Mouse (Mus musculus) forebrain, embryonic 16.5 days (tissue): ENCODE measurements at regions not wholly inside any gene's neighbourhood (a gene's known extent, or its start where the extent isn't known, plus 50 kb on each side); places are given as distances from the start of the nearest gene placed in this dataset.

Experiments used
- ATAC-seq: fragments of 200-750 bp; cut with Nextera tagmentation; 2 replicates; pipeline ENCODE4 v1.8.0; 2017; ENCODE audit warnings: mild to moderate bottlenecking, moderate library complexity
- H3K27ac ChIP-seq: fragments of 300-500 bp; sonication (generic); 2 replicates; pipeline ENCODE4 v1.5.1; 2014; ENCODE audit warnings: low read length, control low read depth
- H3K27me3 ChIP-seq: fragments of 300-500 bp; sonication (generic); replicated peaks from 2 replicates; pipeline ENCODE4 v1.6.1; 2014; ENCODE audit warnings: low read length; ENCODE audit not compliant: control insufficient read depth, insufficient read depth
- H3K36me3 ChIP-seq: fragments of 300-500 bp; sonication (generic); 2 replicates; pipeline ENCODE4 v1.6.1; 2014; ENCODE audit not compliant: control insufficient read depth, insufficient read depth
- H3K4me1 ChIP-seq: fragments of 300-500 bp; sonication (generic); replicated peaks from 2 replicates; pipeline ENCODE4 v1.6.1; 2014; ENCODE audit warnings: low read length; ENCODE audit not compliant: control insufficient read depth, insufficient read depth
- H3K4me2 ChIP-seq: fragments of 300-500 bp; sonication (generic); 2 replicates; pipeline ENCODE4 v1.6.1; 2014; ENCODE audit warnings: mild to moderate bottlenecking, low read length, control low read depth
- H3K4me3 ChIP-seq: fragments of 300-500 bp; sonication (generic); replicated peaks from 2 replicates; pipeline ENCODE4 v1.5.1; 2014; ENCODE audit warnings: mild to moderate bottlenecking, low read length, control low read depth
- H3K9ac ChIP-seq: fragments of 300-500 bp; sonication (generic); replicated peaks from 2 replicates; pipeline ENCODE4 v1.6.1; 2014; ENCODE audit warnings: low read depth, low read length, control low read depth
- H3K9me3 ChIP-seq: fragments of 300-500 bp; sonication (generic); 2 replicates; pipeline ENCODE4 v1.6.1; 2016; ENCODE audit warnings: low read length; ENCODE audit not compliant: control insufficient read depth
- whole genome bisulfite sequencing: fragments of 180-500 bp; shearing (Covaris S2); extraction: QIAGEN DNeasy Blood & Tissue Kit; methylation state at CpG from one replicate; pipeline ENCODE4 v1.1.7; 2014; 5-methylcytosine and 5-hydroxymethylcytosine counted together

- H3K4me3 ChIP-seq: no peak overlapping the region
- no peaks in the 10 kb centered on the region for H3K9me3 ChIP-seq
- H3K4me2 ChIP-seq: no peak overlapping the region
- no peak overlapping the region for H3K27ac ChIP-seq
- no peaks in the 10 kb centered on the region for H3K4me1 ChIP-seq
- no peak for ATAC-seq
- no peaks in the 10 kb centered on the region for H3K27me3 ChIP-seq
- no peak overlapping the region for H3K9ac ChIP-seq
- no peaks in the 10 kb centered on the region for H3K36me3 ChIP-seq
- 86% methylated on average over 11 of the region's 11 CpGs for WGBS
Observed at GRCm38 (mm10) chr2:173442056-173442455, 80.3 kb upstream of the 1700021F07Rik start.

DNA sequence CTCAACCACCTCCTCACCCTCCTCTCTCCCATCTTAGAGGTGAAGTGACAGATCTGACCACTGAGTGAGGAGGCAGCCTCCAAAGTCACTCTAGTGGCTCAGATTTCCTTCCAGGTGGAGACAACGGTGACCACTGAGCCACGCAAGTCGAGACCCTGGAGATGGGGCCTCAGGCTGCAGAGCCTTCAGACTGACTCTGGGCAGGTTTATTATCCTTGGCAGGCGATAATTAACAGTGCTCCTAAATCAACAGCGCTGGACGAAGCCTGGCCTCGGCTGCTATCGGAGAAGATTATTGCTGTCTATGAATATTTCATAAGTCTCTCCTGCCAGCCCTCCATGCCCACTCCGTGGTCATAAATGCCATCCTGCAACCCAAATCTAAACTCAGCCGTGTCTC, 79.1 kb upstream of the 1700021F07Rik start:
- Histone ChIP-seq H3K9ac (no peak overlapping the region), H3K4me3 (no peak overlapping the region), H3K36me3 (no peaks in the 10 kb centered on the region), H3K27me3 (no peaks in the 10 kb centered on the region), H3K4me1 (no peaks in the 10 kb centered on the region), H3K27ac (no peak overlapping the region), H3K9me3 (no peaks in the 10 kb centered on the region), H3K4me2 (no peak overlapping the region)
- ATAC-seq: no peak
- 64% methylated on average over 10 of the region's 10 CpGs for WGBS

DNA sequence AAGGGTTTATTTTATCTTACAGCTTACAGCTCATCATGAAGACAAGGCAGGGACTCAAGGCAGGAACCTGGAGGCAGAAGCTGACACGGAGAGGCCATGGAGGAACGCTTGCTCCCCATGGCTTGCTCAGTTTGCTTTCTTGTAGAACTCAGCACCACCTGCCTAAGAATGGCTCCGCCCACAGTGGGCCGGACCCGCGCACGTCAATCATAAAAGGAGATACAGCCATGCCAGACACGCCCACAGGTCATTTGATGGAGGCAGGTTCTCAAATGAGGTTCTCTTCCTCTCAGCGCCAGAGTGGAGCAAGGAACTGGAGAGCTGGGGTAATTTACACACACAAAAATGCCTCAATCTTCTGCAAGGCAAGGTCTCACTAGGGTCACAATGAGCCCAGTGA, 78.0 kb upstream of the 1700021F07Rik start:
- 90% methylated on average over 9 of the region's 9 CpGs for WGBS
- Histone ChIP-seq H3K27me3 (no peaks in the 10 kb centered on the region), H3K9ac (no peak overlapping the region), H3K4me1 (no peaks in the 10 kb centered on the region), H3K36me3 (no peaks in the 10 kb centered on the region), H3K27ac (no peak overlapping the region), H3K9me3 (no peaks in the 10 kb centered on the region), H3K4me2 (no peak overlapping the region), H3K4me3 (no peak overlapping the region)
- no peak for ATAC-seq

DNA sequence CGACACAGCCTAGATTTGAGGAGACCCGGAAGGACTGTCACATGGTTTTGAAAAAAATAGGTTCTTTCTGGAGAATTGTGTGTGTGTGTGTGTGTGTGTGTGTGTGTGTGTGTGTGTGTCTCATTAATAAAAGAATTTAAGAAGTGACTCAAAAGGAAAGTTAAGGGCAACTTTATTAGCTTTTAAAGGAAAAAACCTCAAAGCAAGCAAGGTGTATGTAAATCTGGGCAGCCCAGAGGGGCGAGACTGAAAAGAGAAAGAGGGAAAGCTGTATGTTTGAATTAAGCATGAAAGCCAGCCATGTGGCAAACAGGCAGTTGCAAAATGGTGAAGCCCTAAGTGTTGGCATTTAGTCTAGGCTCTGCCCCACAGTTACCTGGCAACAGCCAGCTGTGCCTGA, 77.3 kb upstream of the 1700021F07Rik start:
- Histone ChIP-seq H3K9me3 (no peaks in the 10 kb centered on the region), H3K4me1 (no peaks in the 10 kb centered on the region), H3K27me3 (no peaks in the 10 kb centered on the region), H3K4me2 (no peak overlapping the region), H3K9ac (no peak overlapping the region), H3K36me3 (no peaks in the 10 kb centered on the region), H3K4me3 (no peak overlapping the region), H3K27ac (no peak overlapping the region)
- 80% methylated on average over 3 of the region's 3 CpGs for WGBS
- ATAC-seq: no peak

- H3K4me2 ChIP-seq: no peak overlapping the region
- H3K9me3 ChIP-seq: no peaks in the 10 kb centered on the region
- no peak overlapping the region for H3K27ac ChIP-seq
- ATAC-seq: no peak
- no peak overlapping the region for H3K4me3 ChIP-seq
- H3K9ac ChIP-seq: no peak overlapping the region
- 91% methylated on average over 11 of the region's 11 CpGs for whole genome bisulfite sequencing
- no peaks in the 10 kb centered on the region for H3K4me1 ChIP-seq
- no peaks in the 10 kb centered on the region for H3K27me3 ChIP-seq
- no peaks in the 10 kb centered on the region for H3K36me3 ChIP-seq
Observed at GRCm38 (mm10) chr2:173448546-173449187, 73.7 kb upstream of the 1700021F07Rik start.

- Histone ChIP-seq H3K9me3 (no peaks in the 10 kb centered on the region), H3K9ac (no peak overlapping the region), H3K4me3 (no peak overlapping the region), H3K36me3 (no peaks in the 10 kb centered on the region), H3K4me1 (no peaks in the 10 kb centered on the region), H3K27ac (no peak overlapping the region), H3K27me3 (no peaks in the 10 kb centered on the region), H3K4me2 (no peak overlapping the region)
- ATAC-seq: no peak
- 74% methylated on average over 5 of the region's 5 CpGs for WGBS
Observed at GRCm38 (mm10) chr2:173449198-173449597, 73.2 kb upstream of the 1700021F07Rik start.

GRCm38 (mm10) chr2:173451993-173452481, 70.3 kb upstream of the 1700021F07Rik start:
- whole genome bisulfite sequencing: 85% methylated on average over 15 of the region's 15 CpGs
- H3K36me3 ChIP-seq: no peaks in the 10 kb centered on the region
- no peak for ATAC-seq

DNA sequence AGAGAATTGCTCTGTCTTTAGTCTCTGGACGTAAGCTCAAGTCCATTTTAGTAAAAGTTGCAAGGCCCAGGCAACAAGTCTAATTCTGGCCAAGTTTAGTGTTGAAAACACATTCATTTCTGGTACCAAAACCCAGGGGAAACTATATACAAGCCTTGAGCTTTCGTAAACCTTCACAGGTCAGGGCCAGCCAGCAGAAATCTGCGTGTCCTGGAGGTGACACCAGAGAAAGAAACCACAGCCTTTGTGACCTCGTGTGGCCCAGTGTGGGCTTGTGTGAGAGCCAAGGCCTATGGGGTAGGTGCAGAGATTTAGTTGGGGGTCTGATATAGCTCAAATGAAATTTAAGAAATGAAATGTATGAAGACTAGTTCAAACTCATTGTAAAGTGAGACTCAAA, 69.6 kb upstream of the 1700021F07Rik start:
- H3K4me1 ChIP-seq: no peaks in the 10 kb centered on the region
- no peak for ATAC-seq
- no peak overlapping the region for H3K4me3 ChIP-seq
- H3K27ac ChIP-seq: no peak overlapping the region
- no peaks in the 10 kb centered on the region for H3K27me3 ChIP-seq
- no peak overlapping the region for H3K4me2 ChIP-seq
- no peak overlapping the region for H3K9ac ChIP-seq
- H3K36me3 ChIP-seq: no peaks in the 10 kb centered on the region
- no peaks in the 10 kb centered on the region for H3K9me3 ChIP-seq
- WGBS: 90% methylated on average over 4 of the region's 4 CpGs

More at GRCm38 (mm10) chr2:173451993-173452481, 70.3 kb upstream of the 1700021F07Rik start:
- Histone ChIP-seq H3K27ac (no peak overlapping the region), H3K9me3 (no peaks in the 10 kb centered on the region), H3K4me3 (no peak overlapping the region), H3K4me1 (no peaks in the 10 kb centered on the region), H3K4me2 (no peak overlapping the region), H3K27me3 (no peaks in the 10 kb centered on the region), H3K9ac (no peak overlapping the region)

DNA sequence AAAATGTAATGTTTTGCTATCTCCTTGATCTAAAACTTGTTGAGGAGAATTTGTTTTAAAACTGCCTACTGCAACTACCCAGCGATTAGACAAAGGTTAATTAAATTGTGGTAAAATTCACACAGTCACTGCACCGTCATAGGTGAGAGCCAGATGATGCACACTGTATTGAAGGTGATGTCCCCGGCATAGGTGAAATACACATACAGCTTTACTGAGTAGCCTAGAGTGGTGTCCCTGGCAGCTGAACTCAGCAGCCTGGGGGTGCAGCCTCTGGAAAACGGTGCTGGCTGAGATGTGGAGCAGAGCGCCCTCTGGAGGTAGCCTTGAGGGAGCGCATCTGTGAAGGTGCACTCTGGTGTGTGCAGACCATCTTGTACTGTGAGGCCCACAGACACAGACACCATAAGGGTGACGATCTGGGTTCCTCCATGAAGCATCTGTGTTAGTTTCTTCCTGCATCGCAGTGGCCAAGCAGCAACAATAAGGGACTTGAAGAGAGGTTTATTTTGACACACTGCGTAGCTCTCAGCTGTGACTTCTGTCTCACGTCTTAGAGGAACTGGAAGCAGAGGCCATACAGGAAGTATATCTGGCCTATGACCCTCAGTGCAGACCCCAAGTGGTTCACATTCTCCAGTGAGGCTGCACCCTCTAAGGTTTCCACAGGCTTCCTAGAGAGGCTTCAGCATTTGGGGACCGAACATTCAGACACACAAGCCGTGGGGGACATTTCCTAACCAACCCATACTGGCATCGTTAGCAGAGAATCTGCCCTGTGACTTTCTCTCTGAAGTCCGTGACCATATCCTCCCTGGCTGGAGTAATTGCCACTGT, 68.6 kb upstream of the 1700021F07Rik start:
- ATAC-seq: peak; percentile 31; the same call in 1 of the 2 replicates
- WGBS: 68% methylated on average over 14 of the region's 14 CpGs
- H3K4me1 ChIP-seq: no peaks in the 10 kb centered on the region

More for the DNA sequence above, 68.6 kb upstream of the 1700021F07Rik start:
- H3K9ac ChIP-seq: no peak overlapping the region
- no peak overlapping the region for H3K4me2 ChIP-seq
- no peak overlapping the region for H3K27ac ChIP-seq
- H3K9me3 ChIP-seq: no peaks in the 10 kb centered on the region
- H3K36me3 ChIP-seq: no peaks in the 10 kb centered on the region
- H3K27me3 ChIP-seq: no peaks in the 10 kb centered on the region
- no peak overlapping the region for H3K4me3 ChIP-seq
